Mouse (Mus musculus) spleen, postnatal 4 days (tissue): Measurements from ENCODE around the gene Eif3a.

Experiments
- DNase-seq, 2 experiments: peaks; one replicate each; pipeline ENCODE4 v3.0.0; 2022; ENCODE audit warnings: low spot score in 2 of 2

Gene Eif3a

GRCm38 (mm10) chr19:60758896-60759835, 31.3 kb downstream of the Eif3a start:
- no peak for DNase-seq

- DNase-seq: no peak
Measured at GRCm38 (mm10) chr19:60757099-60757785, 33.2 kb downstream of the Eif3a start.

- peak; percentile 64 to 82 for DNase-seq
Measured at GRCm38 (mm10) chr19:60756192-60757098, 34.0 kb downstream of the Eif3a start.

GRCm38 (mm10) chr19:60755438-60756191, 34.8 kb downstream of the Eif3a start, which contains the start of gene Nanos1:
Gene Nanos1 (plus strand): TSS chr19:60755987.
- peak; percentile 91 to 95 for DNase-seq

- no peak for DNase-seq
Measured at GRCm38 (mm10) chr19:60747801-60748200, 42.7 kb downstream of the Eif3a start.

- DNase-seq: peak; percentile 48 to 66
Measured at GRCm38 (mm10) chr19:60743767-60744547, 46.5 kb downstream of the Eif3a start.

- DNase-seq: no peak
Measured at GRCm38 (mm10) chr19:60740560-60740959, 49.9 kb downstream of the Eif3a start.

- no peak for DNase-seq
Measured at GRCm38 (mm10) chr19:60731966-60732365, 58.5 kb downstream of the Eif3a start.

- no peak for DNase-seq
Measured at GRCm38 (mm10) chr19:60731299-60731698, 59.2 kb downstream of the Eif3a start.

GRCm38 (mm10) chr19:60730281-60730852, 60.1 kb downstream of the Eif3a start:
- peak; percentile 67 to 81 for DNase-seq

- DNase-seq: no peak
Measured at GRCm38 (mm10) chr19:60716381-60716780, 74.1 kb downstream of the Eif3a start.

- no peak for DNase-seq
Measured at GRCm38 (mm10) chr19:60712577-60712976, 77.9 kb downstream of the Eif3a start.
